Mouse (Mus musculus) urinary bladder, postnatal 4 days (tissue): ENCODE results near the gene Ptprcap.

Experiments
- DNase-seq, 2 experiments: peaks; one replicate each; pipeline ENCODE4 v3.0.0; 2021 to 2022; ENCODE audit warnings: low spot score in 2 of 2

Ptprcap gene

DNA sequence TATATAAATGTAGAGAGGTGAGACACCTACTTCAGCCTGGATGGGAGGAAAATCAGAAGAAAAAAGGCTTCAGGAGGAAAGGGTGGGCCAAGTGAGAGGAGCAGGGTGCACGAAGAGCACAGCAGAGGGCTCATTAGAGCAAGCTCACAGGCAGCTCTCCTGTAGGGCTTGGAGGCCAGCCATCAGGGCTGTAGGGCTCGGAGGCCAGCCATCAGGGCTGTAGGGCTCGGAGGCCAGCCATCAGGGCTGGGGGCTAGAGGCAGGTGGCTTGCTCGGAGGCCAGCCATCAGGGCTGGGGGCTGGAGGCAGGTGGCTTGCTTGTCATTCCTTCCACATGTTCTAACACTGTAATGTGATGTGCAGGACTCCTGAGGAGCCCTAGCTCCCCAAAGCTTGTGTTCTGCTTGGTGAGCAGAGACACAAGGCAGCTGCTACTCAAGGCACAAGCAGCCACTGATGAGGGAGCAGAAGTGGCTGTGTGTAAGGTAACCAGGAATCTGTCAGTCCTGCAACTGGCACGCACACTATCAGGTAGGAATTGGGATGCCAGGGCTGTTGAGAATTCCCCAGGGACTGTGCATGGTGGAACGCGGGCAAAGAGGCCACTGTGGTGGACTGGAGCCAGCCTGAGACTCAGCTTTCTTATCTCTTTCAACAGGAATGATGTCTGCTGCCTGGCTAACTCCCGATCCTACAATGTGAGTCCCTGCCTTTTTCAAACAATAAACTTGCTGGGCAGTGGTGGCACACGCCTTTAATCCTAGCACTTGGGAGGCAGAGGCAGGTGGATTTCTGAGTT is 13.5 kb downstream of the Ptprcap start:
- no peak for DNase-seq

- peak; percentile 99 to 100 for DNase-seq
These were observed 16.0 kb downstream of the Ptprcap start for GRCm38 (mm10) chr19:4169378-4169784.

GRCm38 (mm10) chr19:4169810-4170209 is 16.4 kb downstream of the Ptprcap start:
- DNase-seq = no peak

DNA sequence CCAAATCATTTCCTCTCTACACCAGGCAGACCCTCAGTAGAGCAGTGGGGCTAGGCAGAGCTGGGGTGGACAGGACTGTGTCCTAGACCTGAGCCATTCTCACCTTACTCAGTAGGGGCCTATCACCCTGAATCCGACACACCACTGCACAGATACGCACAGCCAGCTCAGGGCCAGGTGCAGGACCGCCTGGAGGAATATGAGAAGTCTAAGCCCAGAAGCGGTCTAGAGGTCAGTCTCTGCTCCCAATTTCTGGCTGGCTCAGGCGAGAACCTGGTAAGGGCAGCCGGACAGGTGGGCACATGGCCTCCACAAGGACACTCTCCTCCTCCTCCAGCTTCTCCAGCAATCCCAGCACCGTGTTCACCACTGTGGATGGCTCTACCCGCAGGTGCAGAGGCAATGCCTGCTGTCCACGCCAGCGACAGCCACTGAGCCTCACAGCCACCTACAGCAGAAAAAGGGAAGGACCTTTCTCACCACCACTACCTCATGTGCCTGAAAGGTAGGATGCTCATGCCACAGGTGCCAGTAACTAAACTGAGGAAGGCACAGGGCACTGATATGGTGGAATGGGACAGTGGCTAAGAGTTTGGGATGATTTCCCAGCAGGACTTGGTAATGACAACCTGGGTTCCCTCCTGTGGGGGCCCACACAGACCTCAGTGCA is 17.5 kb downstream of the Ptprcap start:
- DNase-seq = no peak

- no peak for DNase-seq
These were observed 18.2 kb downstream of the Ptprcap start for GRCm38 (mm10) chr19:4171393-4172290.

GRCm38 (mm10) chr19:4172925-4173324 is 19.5 kb downstream of the Ptprcap start:
- no peak for DNase-seq

- no peak for DNase-seq
These were observed 22.1 kb downstream of the Ptprcap start, which contains the start of gene Carns1 for GRCm38 (mm10) chr19:4175368-4175947. Carns1 (minus strand) TSS chr19:4175479.

DNA sequence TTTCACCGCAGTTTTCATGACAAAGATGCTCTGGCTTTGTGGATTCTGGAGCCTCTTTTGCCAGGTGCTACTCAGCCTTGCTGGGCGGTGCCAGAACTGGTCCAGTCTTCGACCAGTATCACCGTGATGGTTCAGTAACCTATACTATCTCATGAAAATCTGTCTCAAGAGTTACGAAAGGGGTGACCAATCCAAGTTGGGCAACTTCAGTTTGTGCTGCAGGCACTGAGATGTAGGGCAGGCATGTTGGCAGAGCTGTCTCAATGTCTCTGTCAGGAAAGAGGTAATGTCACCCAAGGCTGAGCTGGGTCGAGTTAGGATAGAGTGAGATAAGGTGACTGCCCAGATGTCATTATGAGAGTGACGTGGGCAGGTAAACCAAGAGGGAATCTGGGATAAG is 27.0 kb downstream of the Ptprcap start:
- no peak for DNase-seq

- no peak for DNase-seq
These were observed 28.5 kb downstream of the Ptprcap start for GRCm38 (mm10) chr19:4181892-4182291.

- DNase-seq = no peak
These were observed 30.3 kb downstream of the Ptprcap start for GRCm38 (mm10) chr19:4183689-4184088.

- DNase-seq = no peak
These were observed 31.9 kb downstream of the Ptprcap start for GRCm38 (mm10) chr19:4184976-4185975.

DNA sequence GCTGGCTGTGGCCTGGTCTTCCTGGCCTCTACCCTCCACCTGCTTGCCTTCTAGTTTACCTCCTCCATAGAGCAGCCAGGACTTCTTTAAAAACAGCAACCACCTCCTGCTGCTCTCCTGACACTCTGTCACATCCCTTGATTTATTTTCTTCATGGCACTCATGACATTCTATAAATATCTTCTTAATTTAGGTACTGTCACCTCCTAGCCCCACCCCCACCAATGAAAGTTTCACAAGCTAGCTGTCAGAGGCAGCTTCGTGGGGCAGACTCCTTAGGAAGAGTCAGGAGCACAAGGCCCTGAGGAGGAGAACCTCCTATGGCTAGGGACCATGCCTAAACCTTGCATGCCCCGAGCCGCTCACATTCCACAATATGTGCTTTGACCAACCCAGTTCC is 33.9 kb downstream of the Ptprcap start:
- DNase-seq = no peak

GRCm38 (mm10) chr19:4189051-4189620 is 35.7 kb downstream of the Ptprcap start:
- DNase-seq = no peak

GRCm38 (mm10) chr19:4190831-4191334 is 37.5 kb downstream of the Ptprcap start, which contains the start of gene Tbc1d10c:
Tbc1d10c (minus strand) TSS chr19:4191284.
- DNase-seq = no peak

DNA sequence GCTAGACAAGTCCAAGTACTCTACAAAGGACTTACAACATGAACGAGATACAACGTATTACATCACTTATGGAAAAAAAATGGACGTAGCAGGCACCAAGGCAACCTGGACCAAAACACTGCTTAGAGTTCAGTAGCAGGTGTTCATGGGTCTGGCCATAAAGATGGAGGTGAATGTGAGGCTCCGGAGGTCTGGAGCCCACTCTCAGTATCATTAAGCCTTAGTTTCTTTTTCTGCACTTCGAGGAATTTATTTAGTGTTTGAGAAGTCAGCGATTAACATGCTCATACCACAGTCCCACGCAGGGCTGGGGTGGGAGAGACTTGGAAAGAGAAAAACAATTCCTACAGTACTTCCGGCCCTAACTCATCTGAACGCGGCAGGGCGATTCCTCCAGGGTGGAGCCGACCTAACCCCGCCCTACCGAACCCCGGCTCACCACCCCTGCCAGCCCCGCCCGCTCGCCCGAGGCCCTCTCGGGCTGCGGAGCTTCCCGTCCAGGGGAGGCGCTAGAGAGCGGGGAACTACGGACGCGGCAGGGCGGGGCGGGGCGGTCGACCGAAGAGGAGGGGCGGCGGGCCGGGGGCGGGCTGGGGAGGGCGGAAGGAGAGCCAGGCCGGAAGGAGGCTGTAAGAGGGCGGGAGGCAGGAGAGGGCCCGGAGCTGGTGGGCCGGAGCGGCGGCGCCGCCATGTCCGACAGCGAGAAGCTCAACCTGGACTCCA is 38.3 kb downstream of the Ptprcap start, which contains the start of gene Ppp1ca:
TSS of gene Ppp1ca (plus strand) at position 538 of the 723 bp plus-strand sequence.
- peak; percentile 95 to 98 for DNase-seq

- DNase-seq = no peak
These were observed 39.0 kb downstream of the Ptprcap start for GRCm38 (mm10) chr19:4192251-4192985.

- no peak for DNase-seq
These were observed 39.7 kb downstream of the Ptprcap start for GRCm38 (mm10) chr19:4193129-4193528.

- DNase-seq = no peak
These were observed 40.8 kb downstream of the Ptprcap start for GRCm38 (mm10) chr19:4194021-4194724.
